Mouse (Mus musculus) forebrain, postnatal 0 days (tissue): ENCODE measurements at regions not wholly inside any gene's neighbourhood (a gene's known extent, or its start where the extent isn't known, plus 50 kb on each side); places are given as distances from the start of the nearest gene placed in this dataset.

Source experiments
- ATAC-seq: fragments of 200-750 bp; cut with Nextera tagmentation; 2 replicates; pipeline ENCODE4 v1.8.0; 2017; ENCODE audit warnings: mild to moderate bottlenecking, moderate library complexity
- DNase-seq: peaks from one replicate; pipeline ENCODE4 v3.0.0-alpha.2; 2015
- H3K27ac ChIP-seq: fragments of 300-500 bp; sonication (generic); 2 replicates; pipeline ENCODE4 v1.5.1; 2014; ENCODE audit warnings: low read depth, mild to moderate bottlenecking, antibody characterized with exemption, low read length, moderate library complexity, mixed read lengths
- H3K27me3 ChIP-seq: fragments of 300-500 bp; sonication (generic); 2 replicates; pipeline ENCODE4 v1.6.1; 2014; ENCODE audit warnings: mild to moderate bottlenecking, low read length, mixed read lengths; ENCODE audit not compliant: insufficient read depth
- H3K36me3 ChIP-seq: fragments of 300-500 bp; sonication (generic); 2 replicates; pipeline ENCODE4 v1.6.1; 2014; ENCODE audit warnings: mild to moderate bottlenecking, moderate library complexity; ENCODE audit not compliant: insufficient read depth
- H3K4me1 ChIP-seq: fragments of 300-500 bp; sonication (generic); 2 replicates; pipeline ENCODE4 v1.6.1; 2014; ENCODE audit warnings: antibody characterized with exemption; ENCODE audit not compliant: insufficient read depth
- H3K4me2 ChIP-seq: fragments of 300-500 bp; sonication (generic); 2 replicates; pipeline ENCODE4 v1.6.1; 2014; ENCODE audit warnings: low read depth, mild to moderate bottlenecking, moderate library complexity
- H3K4me3 ChIP-seq: fragments of 300-500 bp; sonication (generic); 2 replicates; pipeline ENCODE4 v1.5.1; 2014; ENCODE audit warnings: low read depth, low read length, mixed read lengths
- H3K9ac ChIP-seq: fragments of 300-500 bp; sonication (generic); 2 replicates; pipeline ENCODE4 v1.6.1; 2014; ENCODE audit warnings: mild to moderate bottlenecking
- H3K9me3 ChIP-seq: fragments of 300-500 bp; sonication (generic); 2 replicates; pipeline ENCODE4 v1.6.1; 2016; ENCODE audit warnings: low read length
- CTCF ChIP-seq: sonication (generic); IDR thresholded peaks from 2 replicates; pipeline ENCODE4 v1.5.1; 2016; ENCODE audit warnings: antibody characterized with exemption, control low read depth, low read depth
- WGBS: fragments of 180-500 bp; shearing (Covaris S2); extraction: QIAGEN DNeasy Blood & Tissue Kit; methylation state at CpG from one replicate; pipeline ENCODE4 v1.1.7; 2014; 5-methylcytosine and 5-hydroxymethylcytosine counted together

- DNase-seq (no peak), ATAC-seq (no peak)
- no peak overlapping the region for H3K4me3 ChIP-seq
- no peaks in the 10 kb centered on the region for H3K9me3 ChIP-seq
- no peak overlapping the region for H3K9ac ChIP-seq
- WGBS: 91% methylated on average over 7 of the region's 7 CpGs
- no peak overlapping the region for H3K27ac ChIP-seq
- H3K27me3 ChIP-seq: no peaks in the 10 kb centered on the region
- no peaks in the 10 kb centered on the region for H3K4me1 ChIP-seq
- H3K4me2 ChIP-seq: no peak overlapping the region
- H3K36me3 ChIP-seq: no peaks in the 10 kb centered on the region
- no peak for TF ChIP-seq CTCF
These were observed 144.1 kb upstream of the Slc38a2 start for GRCm38 (mm10) chr15:96843589-96843988.

- no peak for DNase-seq
- H3K9me3 ChIP-seq: no peaks in the 10 kb centered on the region
- WGBS: 83% methylated on average over 3 of the region's 3 CpGs
- no peak overlapping the region for H3K9ac ChIP-seq
- H3K27me3 ChIP-seq: no peaks in the 10 kb centered on the region
- no peak overlapping the region for H3K4me3 ChIP-seq
- no peak overlapping the region for H3K4me2 ChIP-seq
- no peak overlapping the region for H3K27ac ChIP-seq
- no peaks in the 10 kb centered on the region for H3K4me1 ChIP-seq
- no peaks in the 10 kb centered on the region for H3K36me3 ChIP-seq
- no peak for TF ChIP-seq CTCF
- ATAC-seq: no peak
These were observed 143.4 kb upstream of the Slc38a2 start for GRCm38 (mm10) chr15:96842881-96843280.

- WGBS: 94% methylated on average over 3 of the region's 3 CpGs
These were observed 137.1 kb upstream of the Slc38a2 start for GRCm38 (mm10) chr15:96836670-96837069.

DNA sequence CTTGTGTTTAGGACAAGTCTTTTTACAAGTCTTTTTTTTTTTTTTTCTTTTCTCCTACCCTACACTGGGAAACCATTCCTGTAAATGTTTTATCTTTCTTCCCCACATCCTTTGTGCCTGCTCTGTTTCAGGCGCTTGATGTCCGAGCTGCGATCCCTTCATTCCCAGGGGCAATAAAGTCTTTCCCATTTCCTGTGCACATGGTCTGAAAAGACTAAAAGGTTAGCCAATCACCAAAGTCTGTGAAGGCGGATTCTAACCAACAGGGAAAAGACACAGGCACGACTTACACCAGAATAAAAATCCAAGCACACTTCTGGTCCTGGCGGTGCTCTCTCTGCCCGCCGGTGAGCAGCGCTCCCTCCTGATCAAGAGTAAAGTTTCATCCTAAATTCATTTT lies 135.3 kb upstream of the Slc38a2 start:
- H3K27ac ChIP-seq: no peak overlapping the region
- DNase-seq (no peak), ATAC-seq (no peak)
- no peak for TF ChIP-seq CTCF
- H3K9me3 ChIP-seq: no peaks in the 10 kb centered on the region
- 85% methylated on average over 9 of the region's 9 CpGs for WGBS
- H3K27me3 ChIP-seq: no peaks in the 10 kb centered on the region
- H3K4me1 ChIP-seq: no peaks in the 10 kb centered on the region
- H3K4me2 ChIP-seq: no peak overlapping the region
- H3K4me3 ChIP-seq: no peak overlapping the region
- no peak overlapping the region for H3K9ac ChIP-seq
- H3K36me3 ChIP-seq: no peaks in the 10 kb centered on the region

More at GRCm38 (mm10) chr15:96836670-96837069, 137.1 kb upstream of the Slc38a2 start:
- no peak for ATAC-seq
- Histone ChIP-seq H3K9me3 (no peaks in the 10 kb centered on the region), H3K4me2 (no peak overlapping the region), H3K36me3 (no peaks in the 10 kb centered on the region), H3K27me3 (no peaks in the 10 kb centered on the region), H3K4me3 (no peak overlapping the region), H3K27ac (no peak overlapping the region), H3K4me1 (no peaks in the 10 kb centered on the region), H3K9ac (no peak overlapping the region)
- TF ChIP-seq CTCF: no peak
- DNase-seq: no peak

- DNase-seq (no peak), ATAC-seq (no peak)
- Histone ChIP-seq H3K4me2 (no peak overlapping the region), H3K27ac (no peak overlapping the region), H3K4me3 (no peak overlapping the region), H3K9me3 (no peaks in the 10 kb centered on the region), H3K36me3 (no peaks in the 10 kb centered on the region), H3K9ac (no peak overlapping the region), H3K27me3 (no peaks in the 10 kb centered on the region), H3K4me1 (no peaks in the 10 kb centered on the region)
- 86% methylated on average over 10 of the region's 10 CpGs for WGBS
- TF ChIP-seq CTCF: no peak
These were observed 134.8 kb upstream of the Slc38a2 start for GRCm38 (mm10) chr15:96834162-96834843.

DNA sequence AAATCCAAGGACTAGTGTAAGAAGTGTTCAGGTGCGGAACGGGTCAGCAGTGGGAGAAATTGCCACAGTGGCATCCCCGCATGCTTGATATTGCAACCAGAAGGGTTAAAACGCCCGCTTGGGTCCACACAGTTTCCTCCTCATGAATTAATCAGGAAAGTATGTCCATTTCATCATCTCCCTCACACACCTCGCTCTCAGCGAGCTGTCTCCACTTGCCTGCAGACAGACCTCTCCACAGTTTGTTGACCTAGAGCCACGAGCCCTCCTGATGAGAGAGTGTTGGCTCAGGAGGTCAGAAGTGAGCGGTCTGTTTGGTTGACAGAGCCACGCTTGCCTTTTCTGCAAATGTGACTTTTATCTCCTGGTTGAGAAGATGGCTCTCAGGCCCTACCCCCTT lies 132.9 kb upstream of the Slc38a2 start:
- 86% methylated on average over 10 of the region's 10 CpGs for WGBS

DNA sequence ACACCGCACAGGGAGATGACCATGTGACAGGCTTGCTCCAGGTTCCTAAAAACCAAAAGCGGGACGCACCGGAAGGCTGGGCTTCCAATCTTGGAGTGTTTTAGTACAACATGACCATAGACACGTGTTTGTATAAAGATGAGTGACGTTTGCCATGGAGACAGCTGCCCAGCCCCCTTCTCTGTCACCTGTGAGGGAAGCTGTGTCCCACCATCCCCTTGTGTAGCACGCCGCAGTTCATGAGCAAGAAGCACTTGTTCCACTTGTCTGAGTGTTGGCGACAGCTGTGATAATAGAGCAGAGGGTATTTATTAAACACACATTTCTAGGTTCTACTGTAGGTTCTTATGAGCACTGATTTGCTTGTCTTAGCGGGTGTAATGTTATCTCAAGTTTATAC lies 131.7 kb upstream of the Slc38a2 start:
- no peaks in the 10 kb centered on the region for H3K9me3 ChIP-seq
- H3K4me3 ChIP-seq: no peak overlapping the region
- whole genome bisulfite sequencing: 93% methylated on average over 10 of the region's 10 CpGs
- H3K4me1 ChIP-seq: no peaks in the 10 kb centered on the region
- no peak overlapping the region for H3K4me2 ChIP-seq
- no peaks in the 10 kb centered on the region for H3K27me3 ChIP-seq
- H3K9ac ChIP-seq: no peak overlapping the region
- no peak for TF ChIP-seq CTCF
- no peaks in the 10 kb centered on the region for H3K36me3 ChIP-seq
- ATAC-seq: no peak
- no peak for DNase-seq
- H3K27ac ChIP-seq: no peak overlapping the region

More for the DNA sequence above, 132.9 kb upstream of the Slc38a2 start:
- Histone ChIP-seq H3K4me1 (no peaks in the 10 kb centered on the region), H3K4me3 (no peak overlapping the region), H3K27ac (no peak overlapping the region), H3K9me3 (no peaks in the 10 kb centered on the region), H3K9ac (no peak overlapping the region), H3K27me3 (no peaks in the 10 kb centered on the region), H3K4me2 (no peak overlapping the region), H3K36me3 (no peaks in the 10 kb centered on the region)
- ATAC-seq (no peak), DNase-seq (no peak)
- TF ChIP-seq CTCF: no peak
